Mouse (Mus musculus) embryonic fibroblast, embryonic 13.5 days (primary cell): ENCODE results near the gene Gm13283.
A peak's percentile ranks its signal among the peaks of the same experiment; 100 is the strongest.

Experiments
- CTCF ChIP-seq: IDR thresholded peaks from 2 replicates; pipeline ENCODE4 v1.5.1; 2011; ENCODE audit warnings: mild to moderate bottlenecking, control low read depth, low read length, moderate library complexity, borderline replicate concordance; ENCODE audit not compliant: insufficient read depth
- POLR2A ChIP-seq: IDR thresholded peaks from 2 replicates; pipeline ENCODE4 v1.6.1; 2011; ENCODE audit warnings: low read depth, mild to moderate bottlenecking, control low read depth, low read length, moderate library complexity

- TF ChIP-seq POLR2A: peak; percentile 77
- 0 out of 2 replicates have a peak, but pooled peaks have one; percentile 46 for TF ChIP-seq CTCF
Measured at GRCm38 (mm10) chr4:88760431-88760830, 512 bp downstream of the Gm13283 start.
